Mouse (Mus musculus) limb, embryonic 11.5 days (tissue): ENCODE results near the gene Tmem44. TPM values are rescaled to one million over a fixed set of nuclear protein-coding genes. Genes with fewer than 3 reads are reported as not detected.

ENCODE experiments used
- ATAC-seq: fragments of 200-750 bp; cut with Nextera tagmentation; 2 replicates; pipeline ENCODE4 v1.8.0; 2017; ENCODE audit warnings: low read depth; ENCODE audit not compliant: insufficient number of reproducible peaks, low FRiP score, low TSS enrichment
- DNase-seq: peaks from one replicate; pipeline ENCODE4 v3.0.0-alpha.2; 2015; ENCODE audit warnings: low spot score
- H3K27ac ChIP-seq: fragments of 300-500 bp; sonication (generic); replicated peaks from 2 replicates; pipeline ENCODE4 v1.5.1; 2014; ENCODE audit warnings: low read depth, mild to moderate bottlenecking, low read length
- H3K27me3 ChIP-seq: fragments of 300-500 bp; sonication (generic); 2 replicates; pipeline ENCODE4 v1.6.1; 2014; ENCODE audit warnings: mild to moderate bottlenecking, low read length, mixed read lengths; ENCODE audit not compliant: control insufficient read depth, insufficient read depth
- H3K36me3 ChIP-seq: fragments of 300-500 bp; sonication (generic); 2 replicates; pipeline ENCODE4 v1.6.1; 2014; ENCODE audit warnings: mild to moderate bottlenecking, low read length, moderate library complexity, mixed read lengths; ENCODE audit not compliant: control insufficient read depth, insufficient read depth
- H3K4me1 ChIP-seq: fragments of 300-500 bp; sonication (generic); 2 replicates; pipeline ENCODE4 v1.6.1; 2014; ENCODE audit warnings: low read length, mixed read lengths; ENCODE audit not compliant: control insufficient read depth, insufficient read depth
- H3K4me2 ChIP-seq: fragments of 300-500 bp; sonication (generic); 2 replicates; pipeline ENCODE4 v1.6.1; 2014; ENCODE audit warnings: low read depth, mild to moderate bottlenecking, moderate library complexity; ENCODE audit not compliant: severe bottlenecking
- H3K4me3 ChIP-seq: fragments of 300-500 bp; sonication (generic); 2 replicates; pipeline ENCODE4 v1.5.1; 2014; ENCODE audit warnings: low read depth, low read length
- H3K9ac ChIP-seq: fragments of 300-500 bp; sonication (generic); 2 replicates; pipeline ENCODE4 v1.6.1; 2014; ENCODE audit warnings: mild to moderate bottlenecking, low read length
- H3K9me3 ChIP-seq: fragments of 300-500 bp; sonication (generic); 2 replicates; pipeline ENCODE4 v1.6.1; 2016; ENCODE audit warnings: low read length; ENCODE audit not compliant: control insufficient read depth
- WGBS: fragments of 180-500 bp; shearing (Covaris S2); extraction: QIAGEN DNeasy Blood & Tissue Kit; methylation state at CpG from one replicate; pipeline ENCODE4 v1.1.7; 2014; 5-methylcytosine and 5-hydroxymethylcytosine counted together
- polyA plus RNA-seq: library from polyadenylated mRNA; unstranded; fragments of >200 nt; fragmentation: Nextera tagmentation; extraction: Ambion mirVana; gene quantifications from 2 replicates; pipeline ENCODE4 v1.2.1, GENCODE M21; 2014

The Tmem44 gene
- polyA plus RNA-seq, 1 experiment from 2014 or later = 20.9 TPM

DNA sequence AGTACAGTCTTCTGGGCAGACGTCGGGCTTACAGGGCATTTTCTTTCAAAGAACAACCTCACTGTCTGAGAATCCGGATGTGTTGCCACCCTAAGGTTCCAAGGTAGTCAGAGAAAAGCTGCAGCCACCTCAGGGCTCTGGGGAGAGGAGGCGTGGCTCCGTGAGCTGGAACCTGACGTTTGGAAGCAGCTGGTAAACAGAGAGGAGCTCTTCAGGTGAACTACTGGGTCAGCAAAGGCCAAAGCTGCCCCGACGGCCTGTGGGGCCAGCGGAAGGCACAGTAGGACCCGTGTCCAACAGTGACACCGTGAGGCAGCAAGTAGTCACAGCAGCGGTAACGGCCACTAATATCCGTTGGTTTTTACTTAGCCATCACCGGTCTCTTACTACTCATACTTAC, 46.7 kb downstream of the Tmem44 start:
- no peak overlapping the region for H3K4me2 ChIP-seq
- H3K27ac ChIP-seq = no peak overlapping the region
- no peaks in the 10 kb centered on the region for H3K9me3 ChIP-seq
- no peaks in the 10 kb centered on the region for H3K27me3 ChIP-seq
- 18% methylated on average over 15 of the region's 15 CpGs for WGBS
- peaks cover 7% of the 10 kb centered on the region; the same call in 1 of the 2 replicates for H3K4me1 ChIP-seq
- H3K4me3 ChIP-seq = no peak overlapping the region
- H3K36me3 ChIP-seq = no peaks in the 10 kb centered on the region
- peak; percentile 74 for DNase-seq
- ATAC-seq = no peak
- no peak overlapping the region for H3K9ac ChIP-seq

DNA sequence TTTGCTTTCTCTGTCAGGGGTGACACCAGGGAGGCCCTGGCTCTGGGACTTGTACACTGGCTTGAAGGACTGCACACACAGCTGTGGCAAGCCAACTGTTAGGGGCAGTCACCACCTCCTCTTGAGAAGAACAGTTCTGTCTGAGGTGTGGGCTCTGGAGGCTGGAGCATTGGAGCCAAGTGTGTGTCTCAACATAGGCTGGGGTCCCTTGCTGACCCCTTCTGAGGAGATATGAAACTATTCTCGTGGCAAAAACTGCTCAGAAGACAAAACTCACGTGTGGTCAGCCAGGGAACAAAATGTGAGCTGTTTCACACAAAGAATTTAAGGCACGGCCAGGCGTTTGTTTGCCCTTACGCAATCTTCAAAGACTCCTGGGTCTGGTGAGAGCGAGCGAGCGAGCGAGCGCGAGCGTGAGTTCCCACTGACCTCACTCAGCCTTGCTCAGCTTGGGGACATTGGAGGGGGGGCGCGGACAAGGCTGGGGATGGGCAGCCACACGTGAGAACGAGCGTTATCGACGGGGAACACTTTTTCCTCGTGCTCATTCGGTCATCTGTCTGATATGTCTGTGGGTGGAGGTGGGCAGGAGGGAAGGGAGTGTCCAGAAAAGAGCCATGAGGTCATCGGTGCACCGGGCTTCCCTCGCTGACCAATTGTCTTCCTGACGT, 48.3 kb downstream of the Tmem44 start:
- ATAC-seq = no peak
- 35% methylated on average over 25 of the region's 25 CpGs for WGBS
- Histone ChIP-seq H3K9me3 (no peaks in the 10 kb centered on the region), H3K27me3 (no peaks in the 10 kb centered on the region), H3K36me3 (no peaks in the 10 kb centered on the region), H3K4me3 (no peak overlapping the region), H3K4me2 (no peak overlapping the region; the same call in 1 of the 2 replicates), H3K9ac (no peak overlapping the region), H3K27ac (no peak overlapping the region), H3K4me1 (peaks cover 7% of the 10 kb centered on the region; the same call in 1 of the 2 replicates)
- no peak for DNase-seq

DNA sequence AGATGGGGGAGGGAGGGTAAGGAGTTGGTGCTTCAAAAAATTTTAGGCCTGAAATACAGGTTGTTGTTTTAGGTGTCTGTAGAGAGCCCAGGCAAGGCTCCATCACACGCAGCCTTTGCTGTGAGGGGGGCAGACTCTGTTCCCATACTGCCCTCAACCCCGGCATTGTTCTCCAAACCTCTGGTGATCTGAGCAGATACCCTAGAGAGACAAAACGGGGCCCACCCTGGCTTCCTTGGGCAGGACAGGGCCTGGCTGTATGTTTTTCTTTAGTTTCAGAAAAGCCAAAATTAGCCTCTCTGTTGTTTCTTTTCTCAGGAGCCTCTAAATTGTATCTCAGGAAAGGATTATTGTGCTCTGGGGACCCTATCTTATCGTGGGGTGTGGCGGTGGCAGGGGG, 49.0 kb downstream of the Tmem44 start:
- DNase-seq (no peak), ATAC-seq (no peak)
- Histone ChIP-seq H3K27ac (no peak overlapping the region), H3K4me1 (peaks cover 7% of the 10 kb centered on the region; the same call in 1 of the 2 replicates), H3K27me3 (no peaks in the 10 kb centered on the region), H3K4me3 (no peak overlapping the region), H3K9ac (0 out of 2 replicates have a peak overlapping the region, but pooled peaks have one; percentile 9), H3K36me3 (no peaks in the 10 kb centered on the region), H3K9me3 (no peaks in the 10 kb centered on the region), H3K4me2 (no peak overlapping the region)
- 84% methylated on average over 5 of the region's 5 CpGs for WGBS

DNA sequence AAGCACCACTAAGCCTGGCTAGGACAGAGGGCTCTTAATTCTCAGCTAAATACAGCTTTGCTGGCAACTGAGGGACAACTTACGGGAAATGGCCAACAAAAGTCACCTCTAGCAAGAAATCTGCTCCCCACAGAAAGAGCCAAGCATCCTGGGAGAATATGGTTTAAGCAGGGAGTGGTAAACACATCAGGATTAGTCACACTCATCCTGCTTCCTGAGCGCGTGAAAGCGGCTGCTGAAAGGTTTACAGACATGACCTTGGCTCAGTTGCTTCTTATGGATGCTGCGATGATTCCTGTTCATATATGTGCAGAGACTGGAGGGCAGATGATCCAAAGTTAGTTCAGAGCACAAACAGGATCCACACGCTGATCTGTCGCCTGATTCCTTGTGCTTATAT, 50.4 kb downstream of the Tmem44 start:
- 84% methylated on average over 7 of the region's 7 CpGs for WGBS

DNA sequence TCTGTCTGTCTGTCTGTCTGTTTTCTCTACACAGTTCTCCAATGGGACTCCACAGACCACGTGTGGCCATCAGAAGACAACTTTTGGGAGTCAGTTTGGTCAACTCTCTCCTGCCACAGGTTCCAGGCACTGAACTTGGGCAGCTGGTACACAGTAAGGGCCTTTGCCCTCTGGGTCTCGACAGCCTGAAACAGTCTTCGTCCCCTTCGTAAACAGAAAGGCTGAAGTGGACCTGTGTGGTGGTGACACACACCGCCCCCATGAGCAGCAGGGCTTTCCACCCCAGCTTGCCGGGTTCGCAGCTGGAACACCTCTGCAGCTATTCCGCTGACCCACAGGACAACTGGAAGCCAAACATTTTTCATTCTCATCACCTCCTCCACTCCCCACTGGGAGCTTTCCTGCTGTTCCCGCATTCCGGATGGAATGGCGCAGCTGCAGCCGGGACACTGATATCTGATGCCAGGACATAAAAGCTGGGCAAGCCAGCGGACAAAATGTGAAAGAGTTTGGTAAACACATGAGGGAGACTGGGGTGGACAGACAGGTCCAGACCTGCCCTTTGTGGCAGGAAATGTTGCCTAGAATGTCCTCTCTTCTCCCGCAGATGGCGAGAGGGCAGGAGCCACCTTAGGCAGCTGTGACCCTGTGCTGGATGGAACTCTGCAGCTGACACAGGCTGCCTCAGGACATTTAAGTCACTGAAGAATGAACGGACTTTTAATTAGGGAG, 51.4 kb downstream of the Tmem44 start:
- peak; percentile 42 for ATAC-seq
- H3K9me3 ChIP-seq = no peaks in the 10 kb centered on the region
- peaks cover 7% of the 10 kb centered on the region; the same call in 1 of the 2 replicates for H3K4me1 ChIP-seq
- H3K4me2 ChIP-seq = peak overlapping the region; percentile 31
- DNase-seq = peak; percentile 60
- H3K27me3 ChIP-seq = no peaks in the 10 kb centered on the region
- H3K9ac ChIP-seq = 0 out of 2 replicates have a peak overlapping the region, but pooled peaks have one; percentile 30
- H3K27ac ChIP-seq = peak overlapping the region; percentile 52; the same call in 1 of the 2 replicates
- no peak overlapping the region for H3K4me3 ChIP-seq
- 16% methylated on average over 16 of the region's 16 CpGs for WGBS
- no peaks in the 10 kb centered on the region for H3K36me3 ChIP-seq

More for the DNA sequence above, 50.4 kb downstream of the Tmem44 start:
- DNase-seq (no peak), ATAC-seq (no peak)
- no peak overlapping the region for H3K4me2 ChIP-seq
- H3K27me3 ChIP-seq = no peaks in the 10 kb centered on the region
- peaks cover 7% of the 10 kb centered on the region; the same call in 1 of the 2 replicates for H3K4me1 ChIP-seq
- no peak overlapping the region for H3K4me3 ChIP-seq
- no peaks in the 10 kb centered on the region for H3K9me3 ChIP-seq
- H3K9ac ChIP-seq = no peak overlapping the region
- H3K27ac ChIP-seq = no peak overlapping the region
- H3K36me3 ChIP-seq = no peaks in the 10 kb centered on the region

DNA sequence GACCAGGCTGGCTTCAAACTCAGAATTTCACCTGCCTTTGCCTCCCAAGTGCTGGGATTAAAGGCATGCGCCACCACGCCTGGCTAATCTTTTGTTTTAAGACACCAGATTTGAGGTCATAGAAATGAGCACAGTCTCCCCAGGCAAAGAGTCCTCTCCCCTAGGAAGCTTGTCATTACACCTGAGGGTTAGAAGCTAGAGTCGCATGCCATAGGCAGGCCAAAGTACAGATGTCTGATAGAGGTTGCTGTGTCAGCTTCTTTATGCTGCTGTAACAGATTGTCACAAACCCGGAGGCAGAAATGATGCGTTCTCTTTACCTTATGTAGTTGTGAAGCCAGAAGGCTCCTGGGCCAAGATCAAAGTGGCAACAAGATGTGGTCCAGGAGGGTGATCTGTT, 53.3 kb downstream of the Tmem44 start:
- Histone ChIP-seq H3K4me1 (peaks cover 7% of the 10 kb centered on the region; the same call in 1 of the 2 replicates), H3K4me3 (no peak overlapping the region), H3K9me3 (no peaks in the 10 kb centered on the region), H3K27me3 (no peaks in the 10 kb centered on the region), H3K27ac (no peak overlapping the region), H3K36me3 (no peaks in the 10 kb centered on the region), H3K4me2 (no peak overlapping the region), H3K9ac (no peak overlapping the region)
- DNase-seq = no peak
- WGBS = 89% methylated on average over 5 of the region's 5 CpGs
- ATAC-seq = no peak

DNA sequence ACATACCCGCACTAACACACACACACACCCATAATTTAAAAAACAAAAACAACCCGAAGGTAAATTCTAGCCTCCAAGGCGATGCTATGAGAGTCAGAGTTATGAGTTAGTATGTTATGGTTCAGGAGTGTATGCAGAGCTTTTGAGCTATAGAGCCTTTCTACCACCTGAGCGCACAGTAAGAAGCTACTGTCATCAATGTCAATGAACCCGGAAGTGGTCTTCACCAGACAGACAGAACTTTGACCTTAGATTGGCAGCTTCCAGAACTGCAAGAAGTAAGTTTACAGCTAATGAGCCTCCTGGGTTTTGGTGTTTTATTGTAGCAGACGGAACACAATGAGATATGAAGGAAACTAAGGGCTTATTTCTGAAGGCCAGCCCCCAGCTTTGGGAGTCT, 55.8 kb downstream of the Tmem44 start:
- Histone ChIP-seq H3K9ac (no peak overlapping the region), H3K27ac (no peak overlapping the region), H3K4me1 (peaks cover 7% of the 10 kb centered on the region; the same call in 1 of the 2 replicates), H3K4me3 (no peak overlapping the region), H3K4me2 (no peak overlapping the region), H3K27me3 (no peaks in the 10 kb centered on the region), H3K36me3 (no peaks in the 10 kb centered on the region), H3K9me3 (no peaks in the 10 kb centered on the region)
- DNase-seq (no peak), ATAC-seq (no peak)
- WGBS = 84% methylated on average over 6 of the region's 6 CpGs

DNA sequence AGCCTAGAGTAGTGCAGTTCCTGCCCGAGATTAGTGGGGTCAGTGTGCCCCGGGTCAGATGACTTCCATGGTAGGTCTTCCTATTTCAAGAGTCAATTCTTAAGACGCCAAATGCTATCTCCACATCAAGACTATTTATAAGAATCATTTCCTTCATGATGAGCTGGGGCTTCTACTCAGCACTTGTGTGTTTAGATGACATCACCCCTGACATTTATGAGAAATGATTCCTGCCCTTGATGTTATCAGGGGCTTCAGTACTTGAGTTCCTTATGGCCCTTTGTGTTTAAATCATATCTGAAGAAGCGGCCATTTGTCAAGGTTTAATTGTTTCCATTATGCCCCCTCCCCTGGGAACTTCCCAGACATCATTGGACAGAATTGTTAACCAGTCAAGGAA, 58.9 kb downstream of the Tmem44 start:
- H3K9ac ChIP-seq = no peak overlapping the region
- ATAC-seq (no peak), DNase-seq (no peak)
- H3K27me3 ChIP-seq = no peaks in the 10 kb centered on the region
- H3K4me1 ChIP-seq = no peaks in the 10 kb centered on the region
- H3K4me2 ChIP-seq = no peak overlapping the region
- 70% methylated on average over 4 of the region's 4 CpGs for WGBS
- H3K27ac ChIP-seq = no peak overlapping the region
- no peaks in the 10 kb centered on the region for H3K36me3 ChIP-seq
- no peak overlapping the region for H3K4me3 ChIP-seq
- no peaks in the 10 kb centered on the region for H3K9me3 ChIP-seq
